Mouse (Mus musculus) hindbrain, embryonic 13.5 days (tissue): ENCODE results near the gene Sprtn. TPM values are rescaled to one million over a fixed set of nuclear protein-coding genes. Genes with fewer than 3 reads are reported as not detected.

Experiments
- ATAC-seq: fragments of 200-750 bp; cut with Nextera tagmentation; 2 replicates; pipeline ENCODE4 v1.8.0; 2017; ENCODE audit warnings: moderate TSS enrichment; ENCODE audit not compliant: low FRiP score
- H3K27ac ChIP-seq: fragments of 300-500 bp; sonication (generic); 2 replicates; pipeline ENCODE4 v1.5.1; 2015; ENCODE audit warnings: inconsistent platforms, mild to moderate bottlenecking, moderate library complexity
- H3K27me3 ChIP-seq: fragments of 300-500 bp; sonication (generic); 2 replicates; pipeline ENCODE4 v1.6.1; 2015; ENCODE audit warnings: mild to moderate bottlenecking, inconsistent platforms
- H3K36me3 ChIP-seq: fragments of 300-500 bp; sonication (generic); 2 replicates; pipeline ENCODE4 v1.6.1; 2015; ENCODE audit warnings: mild to moderate bottlenecking, inconsistent platforms
- H3K4me1 ChIP-seq: fragments of 300-500 bp; sonication (generic); replicated peaks from 2 replicates; pipeline ENCODE4 v1.6.1; 2015; ENCODE audit warnings: inconsistent platforms
- H3K4me2 ChIP-seq: fragments of 300-500 bp; sonication (generic); 2 replicates; pipeline ENCODE4 v1.6.1; 2015; ENCODE audit warnings: inconsistent platforms, mild to moderate bottlenecking, moderate library complexity
- H3K4me3 ChIP-seq: fragments of 300-500 bp; sonication (generic); 2 replicates; pipeline ENCODE4 v1.5.1; 2015; ENCODE audit warnings: mild to moderate bottlenecking, inconsistent platforms
- H3K9ac ChIP-seq: fragments of 300-500 bp; sonication (generic); 2 replicates; pipeline ENCODE4 v1.6.1; 2015; ENCODE audit warnings: mild to moderate bottlenecking, inconsistent platforms
- H3K9me3 ChIP-seq: fragments of 300-500 bp; sonication (generic); 2 replicates; pipeline ENCODE4 v1.6.1; 2016; ENCODE audit warnings: inconsistent platforms
- WGBS: fragments of 180-500 bp; shearing (Covaris S2); methylation state at CpG from one replicate; pipeline ENCODE4 v1.1.7; 2015; 5-methylcytosine and 5-hydroxymethylcytosine counted together
- polyA plus RNA-seq: library from polyadenylated mRNA; unstranded; fragments of >200 nt; fragmentation: Nextera tagmentation; extraction: Ambion mirVana; gene quantifications from 2 replicates; pipeline ENCODE4 v1.2.1, GENCODE M21; 2015

Gene Sprtn
- polyA plus RNA-seq, 1 experiment from 2014 or later = 9.5 TPM

DNA sequence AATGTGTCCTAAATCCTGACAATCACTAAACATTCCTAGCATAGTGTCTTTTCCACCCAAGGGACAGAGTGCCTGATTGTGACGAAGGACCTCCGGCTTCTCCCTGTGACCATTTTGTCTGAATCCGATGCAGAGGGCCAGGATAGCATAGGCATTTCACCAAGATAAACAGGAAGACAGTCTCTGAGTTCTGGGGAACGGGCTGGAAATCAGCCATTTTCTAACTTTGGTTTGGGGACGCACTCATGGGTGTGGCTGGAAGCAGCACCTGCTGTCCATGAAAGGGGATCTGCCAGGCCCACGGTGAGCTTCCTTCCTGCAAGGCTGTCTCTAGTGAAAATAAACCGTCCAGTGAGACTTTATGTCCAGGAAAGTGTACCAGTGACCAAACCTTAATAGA, 55.5 kb downstream of the Sprtn start:
- Histone ChIP-seq H3K4me3 (no peak overlapping the region), H3K27me3 (no peaks in the 10 kb centered on the region), H3K27ac (no peak overlapping the region), H3K36me3 (no peaks in the 10 kb centered on the region), H3K9ac (no peak overlapping the region), H3K4me1 (peaks cover 17% of the 10 kb centered on the region), H3K4me2 (no peak overlapping the region), H3K9me3 (no peaks in the 10 kb centered on the region)
- 87% methylated on average over 7 of the region's 7 CpGs for WGBS
- no peak for ATAC-seq

DNA sequence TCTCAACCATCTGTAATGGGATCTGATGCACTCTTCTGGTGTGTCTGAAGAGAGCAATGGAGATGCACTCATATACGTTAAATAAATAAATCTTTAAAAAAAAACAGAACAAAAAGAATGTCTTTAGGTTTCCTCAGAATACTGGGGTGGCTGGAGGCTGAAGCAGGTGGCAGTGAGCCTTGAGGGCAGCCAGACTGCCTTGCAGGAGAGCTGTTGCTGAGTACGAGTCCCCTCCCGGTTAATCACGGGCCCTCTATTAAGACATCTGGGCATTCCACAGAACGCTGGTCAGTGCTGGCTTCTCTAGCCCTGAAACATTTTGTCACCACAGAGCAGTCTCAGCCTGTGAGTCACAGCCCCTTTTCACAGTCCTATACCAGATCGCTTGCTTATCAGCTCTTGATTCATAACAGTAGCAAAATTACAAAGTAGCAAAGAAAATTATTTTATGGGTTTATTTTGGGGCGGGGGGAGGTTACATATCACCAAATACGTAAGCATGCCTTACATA, 56.9 kb downstream of the Sprtn start:
- WGBS = 83% methylated on average over 8 of the region's 8 CpGs
- Histone ChIP-seq H3K27ac (no peak overlapping the region), H3K4me3 (no peak overlapping the region), H3K9me3 (no peaks in the 10 kb centered on the region), H3K4me1 (peaks cover 17% of the 10 kb centered on the region), H3K4me2 (no peak overlapping the region), H3K27me3 (no peaks in the 10 kb centered on the region), H3K9ac (no peak overlapping the region), H3K36me3 (no peaks in the 10 kb centered on the region)
- ATAC-seq = no peak

Other genes starting within 250 kb of the Sprtn start
- 18.4 and 19.1 TPM in 2 replicates for gene 2310022B05Rik, start 234.5 kb upstream of the Sprtn start, polyA plus RNA-seq
- 58.6 and 61.6 TPM in 2 replicates for gene Ttc13, start 175.9 kb upstream of the Sprtn start, polyA plus RNA-seq
- gene Arv1, start 175.7 kb upstream of the Sprtn start, polyA plus RNA-seq = 32.8 and 33.3 TPM in 2 replicates
- 3.1 and 3.2 TPM in 2 replicates for gene Fam89a, start 146.1 kb upstream of the Sprtn start, polyA plus RNA-seq
- gene Trim67, start 104.8 kb upstream of the Sprtn start, polyA plus RNA-seq = 20.5 and 20.6 TPM in 2 replicates
- 83.6 and 85.0 TPM in 2 replicates for gene Gnpat, start 34.9 kb upstream of the Sprtn start, polyA plus RNA-seq
- 30.4 and 32.1 TPM in 2 replicates for gene 2810004N23Rik, start 34.8 kb upstream of the Sprtn start, polyA plus RNA-seq
- gene Exoc8, start 181 bp upstream of the Sprtn start, polyA plus RNA-seq = 13.2 and 13.8 TPM in 2 replicates
- 16.9 and 17.2 TPM in 2 replicates for gene Egln1, start 51.4 kb downstream of the Sprtn start, polyA plus RNA-seq
- gene Tsnax, start 115.1 kb downstream of the Sprtn start, polyA plus RNA-seq = 176 and 184 TPM in 2 replicates
- gene Disc1, start 156.3 kb downstream of the Sprtn start, polyA plus RNA-seq = 1.3 and 2.1 TPM in 2 replicates